Mouse (Mus musculus): ENCODE measurements at regions not wholly inside any gene's neighbourhood (a gene's known extent, or its start where the extent isn't known, plus 50 kb on each side); places are given as distances from the start of the nearest gene placed in this dataset.
A peak's percentile ranks its signal among the peaks of the same experiment; 100 is the strongest.

DNA sequence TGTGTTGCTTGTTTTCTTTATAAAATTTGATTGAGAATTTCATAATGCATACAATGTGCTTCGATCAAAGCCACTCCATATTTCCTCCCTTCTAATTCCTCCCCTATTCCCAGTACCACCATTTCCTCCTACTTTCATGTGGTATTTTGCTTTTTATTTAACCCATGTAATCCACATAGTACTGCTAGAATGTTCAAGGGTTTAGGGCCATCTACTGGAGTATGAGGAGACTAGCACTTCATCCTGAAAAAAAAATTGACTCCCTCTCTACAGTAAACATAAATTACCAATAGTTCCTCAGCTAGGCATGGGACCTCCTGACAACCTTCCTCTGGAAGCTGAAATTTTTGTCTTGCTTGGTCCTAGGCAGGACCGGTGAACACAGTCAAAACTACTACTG lies 163.0 kb downstream of the Gpr165 start:
- DNase-seq (ENCODE audit: extremely low spot score in 1 of 2, low spot score in 1 of 2) = peak in 1 of 2 experiments; percentile 3

- peak in 1 of 2 experiments; percentile 42 for DNase-seq (ENCODE audit: extremely low spot score in 1 of 2, low spot score in 1 of 2)
These were observed 165.5 kb downstream of the Gpr165 start for GRCm38 (mm10) chrX:96878721-96879120.

GRCm38 (mm10) chrX:96879154-96879553 lies 165.9 kb downstream of the Gpr165 start:
- no peak for DNase-seq (ENCODE audit: extremely low spot score in 1 of 2, low spot score in 1 of 2)

GRCm38 (mm10) chrX:96900636-96901035 lies 171.8 kb upstream of the Pgr15l start:
- DNase-seq (ENCODE audit: extremely low spot score in 1 of 2, low spot score in 1 of 2) = peak in 1 of 2 experiments; percentile 47

Measured in frontal cortex, adult 2 months (tissue).